ENCODE assay signal across 16 mouse cellular contexts in the genomic region with DNA sequence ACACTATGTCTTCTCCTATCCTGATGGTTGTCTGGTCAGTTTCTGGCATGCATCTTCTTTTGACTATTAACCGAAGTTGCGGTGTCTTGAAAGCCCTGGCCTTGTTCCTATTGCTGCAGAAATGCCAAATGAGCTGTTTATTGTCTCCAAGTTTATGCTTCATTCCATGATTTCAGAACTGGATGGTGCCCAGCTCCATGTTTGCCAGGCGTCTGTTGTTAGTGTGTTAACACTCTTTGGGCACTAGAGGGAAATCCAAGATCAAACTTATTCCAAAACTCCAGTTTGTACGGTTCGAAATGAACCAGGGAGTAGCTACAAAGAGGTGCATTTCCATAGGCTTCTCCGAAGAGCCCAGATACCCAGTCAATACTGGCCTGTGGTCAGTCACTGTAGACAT.
A peak's percentile ranks its signal among the peaks of the same experiment; 100 is the strongest.
DNase-seq lines count a peak whose midpoint lies in the region; ATAC-seq and TF ChIP-seq lines count a peak whose summit lies in the region.
"Had no signal": no experiment of that assay in that cellular context is flagged by ENCODE, and none has a peak within 500 bp of the region (broad histone marks: within the 10 kb centered on the region; RNA-seq: fewer than 3 reads in every experiment).

No protein-coding gene starts in this region.

- peak; percentile 73 for ATAC-seq in frontal cortex, adult (ENCODE audit: low TSS enrichment)

- no peak for DNase-seq in frontal cortex, postnatal 25 days (ENCODE audit: low spot score in 2 of 2)
- peak; percentile 6 to 19 for DNase-seq in layer of hippocampus, postnatal 10 days (ENCODE audit: low spot score in 2 of 2)
- DNase-seq in layer of hippocampus, adult 9-10 months (ENCODE audit: low spot score), result no peak
- no peak for DNase-seq in CH12.LX (ENCODE audit: extremely low read depth)
- peak; percentile 8 for DNase-seq in brain, embryonic 14.5 days (ENCODE audit: low read depth)
- no peak for DNase-seq in ovary, postnatal 36 days (ENCODE audit: low spot score)
- no peak for DNase-seq in right cerebral cortex, postnatal 10 days (ENCODE audit: low spot score in 2 of 2)
- DNase-seq: adrenal gland, postnatal 25 days; kidney, adult 11 months; midbrain, embryonic 14.5 days; thymus, adult 2 months had no signal

- no peaks in the 10 kb centered on the region for H3K9me3 ChIP-seq in CH12.LX (replicated peaks; ENCODE audit: low read length)
- H3K9me3 ChIP-seq: embryonic facial prominence, embryonic 13.5 days; G1E; hindbrain, embryonic 15.5 days had no signal

- no peak overlapping the region for H3K9ac ChIP-seq in CH12.LX (ENCODE audit: insufficient read depth, low read depth)
- H3K9ac ChIP-seq: embryonic facial prominence, embryonic 13.5 days; hindbrain, embryonic 15.5 days had no signal

- no peak overlapping the region for H3K4me3 ChIP-seq in CH12.LX (replicated peaks in 1 of 3; ENCODE audit: low read depth in 2 of 3, low read length in 2 of 3, poor library complexity in 1 of 3)
- H3K4me3 ChIP-seq: embryonic facial prominence, embryonic 13.5 days; hindbrain, embryonic 15.5 days had no signal

- H3K36me3 ChIP-seq in CH12.LX (replicated peaks in 1 of 2; ENCODE audit: control insufficient read depth in 1 of 2, insufficient read depth in 1 of 2, low read length in 1 of 2), result no peaks in the 10 kb centered on the region
- H3K36me3 ChIP-seq: embryonic facial prominence, embryonic 13.5 days; G1E; hindbrain, embryonic 15.5 days had no signal

- in situ Hi-C loops in CH12.LX (cut with MboI; ENCODE audit: low pct_ligation_motif_present, low pct_unique_long_range_greater_than_20kb, low sequenced_read_pairs), result no loop called here

- no peak overlapping the region for H3K27ac ChIP-seq in CH12.LX (ENCODE audit: insufficient read depth, low read depth)
- H3K27ac ChIP-seq: embryonic facial prominence, embryonic 13.5 days; hindbrain, embryonic 15.5 days had no signal

- TF ChIP-seq EP300 in CH12.LX (IDR thresholded peaks at IDR 0.05; ENCODE audit: low read length), result no peak

- TF ChIP-seq CTCF in CH12.LX (conservative IDR thresholded peaks at IDR 0.05 in 1 of 2, IDR thresholded peaks at IDR 0.05 in 1 of 2; ENCODE audit: low read depth in 2 of 2, low read length in 2 of 2), result 0 out of 4 replicates have a peak, but pooled peaks of 1 of the 2 experiments have one; percentile 2
- no peak for TF ChIP-seq CTCF in brain, embryonic 14.5 days (IDR thresholded peaks at IDR 0.05; ENCODE audit: borderline replicate concordance, extremely low read depth, insufficient read depth, insufficient read length)

- H3K79me2 ChIP-seq in CH12.LX (replicated peaks; ENCODE audit: control insufficient read depth, extremely low read depth, insufficient read depth, poor library complexity, severe bottlenecking), result no peaks in the 10 kb centered on the region

- TF ChIP-seq POLR2A in CH12.LX (IDR thresholded peaks at IDR 0.05; ENCODE audit: low read depth, low read length), result no peak
- no peak for TF ChIP-seq POLR2A in brain, embryonic 14.5 days (IDR thresholded peaks at IDR 0.05; ENCODE audit: borderline replicate concordance, extremely low read depth, insufficient read depth, insufficient read length, poor library complexity, severe bottlenecking)

- TF ChIP-seq RAD21 in CH12.LX (IDR thresholded peaks at IDR 0.05; ENCODE audit: low read depth, low read length), result peak; percentile 3

- no peak overlapping the region for H3K4me2 ChIP-seq in CH12.LX (ENCODE audit: insufficient read depth, low read depth, poor library complexity, severe bottlenecking)
- H3K4me2 ChIP-seq: embryonic facial prominence, embryonic 13.5 days; hindbrain, embryonic 15.5 days; liver, embryonic 11.5 days had no signal

- dilution Hi-C loops in CH12.LX (cut with MboI; ENCODE audit: extremely low pct_ligation_motif_present, extremely low pct_unique_long_range_greater_than_20kb, low sequenced_read_pairs), result no loop called here

- peaks cover 0 to 7% of the 10 kb centered on the region in 2 experiments; a peak in 1 of 4 replicates for H3K4me1 ChIP-seq in CH12.LX (ENCODE audit: control insufficient read depth in 1 of 2, insufficient read depth in 2 of 2)
- H3K4me1 ChIP-seq: embryonic facial prominence, embryonic 13.5 days; hindbrain, embryonic 15.5 days had no signal

- H3K27me3 ChIP-seq in CH12.LX (replicated peaks), result no peaks in the 10 kb centered on the region
- H3K27me3 ChIP-seq: hindbrain, embryonic 15.5 days had no signal

TF ChIP-seq in CH12.LX, 34 proteins besides CTCF, POLR2A, EP300 and RAD21:
- TF ChIP-seq TBP (conservative IDR thresholded peaks at IDR 0.05; ENCODE audit: low read depth, low read length), result no peak
- 0 out of 2 replicates have a peak, but pooled peaks have one; percentile 2 for TF ChIP-seq SMC3 (IDR thresholded peaks at IDR 0.05; ENCODE audit: low read depth, low read length)

Comparison
In these comparisons a context has a peak if more than half of its experiments do, and no peak if none do; other contexts are left out.
1. DNase-seq: peak in layer of hippocampus, postnatal 10 days (2 of 2) and brain, embryonic 14.5 days (single experiment); none in frontal cortex, postnatal 25 days (0 of 2), layer of hippocampus, adult 9-10 months (single experiment), CH12.LX (single experiment), ovary, postnatal 36 days (single experiment) and right cerebral cortex, postnatal 10 days (0 of 2).